Mouse (Mus musculus) embryonic facial prominence, embryonic 10.5 days (tissue): ENCODE data around the gene Vmn2r62. TPM values are rescaled to one million over a fixed set of nuclear protein-coding genes. Genes with fewer than 3 reads are reported as not detected.
"Not testable (repeated sequence)": the region's sequence is repeated elsewhere in the genome, so short reads cannot be mapped to it uniquely, and the experiment has no call there.

Experiments
- DNase-seq: peaks from one replicate; pipeline ENCODE4 v3.0.0-alpha.2; 2017; ENCODE audit warnings: low spot score
- H3K27ac ChIP-seq: fragments of 300-500 bp; sonication (generic); replicated peaks from 2 replicates; pipeline ENCODE4 v1.5.1; 2016; ENCODE audit warnings: mild to moderate bottlenecking
- H3K27me3 ChIP-seq: fragments of 300-500 bp; sonication (generic); replicated peaks from 2 replicates; pipeline ENCODE4 v1.6.1; 2016; ENCODE audit warnings: low read depth, mild to moderate bottlenecking; ENCODE audit not compliant: poor library complexity, severe bottlenecking
- H3K36me3 ChIP-seq: fragments of 300-500 bp; sonication (generic); replicated peaks from 2 replicates; pipeline ENCODE4 v1.6.1; 2016; ENCODE audit warnings: mild to moderate bottlenecking, moderate library complexity
- H3K4me1 ChIP-seq: fragments of 300-500 bp; sonication (generic); 2 replicates; pipeline ENCODE4 v1.6.1; 2016
- H3K4me3 ChIP-seq: fragments of 300-500 bp; sonication (generic); 2 replicates; pipeline ENCODE4 v1.5.1; 2016; ENCODE audit warnings: mild to moderate bottlenecking, moderate library complexity
- H3K9me3 ChIP-seq: fragments of 300-500 bp; sonication (generic); 2 replicates; pipeline ENCODE4 v1.6.1; 2016; ENCODE audit warnings: mild to moderate bottlenecking
- WGBS: fragments of 180-500 bp; shearing (Covaris S2); methylation state at CpG from one replicate; pipeline ENCODE4 v1.1.7; 2016; 5-methylcytosine and 5-hydroxymethylcytosine counted together
- polyA plus RNA-seq: library from polyadenylated mRNA; unstranded; fragments of >200 nt; fragmentation: Nextera tagmentation; extraction: Ambion mirVana; gene quantifications from 2 replicates; pipeline ENCODE4 v1.2.1, GENCODE M21; 2016

Gene Vmn2r62
- polyA plus RNA-seq, result not detected in 2 replicates

DNA sequence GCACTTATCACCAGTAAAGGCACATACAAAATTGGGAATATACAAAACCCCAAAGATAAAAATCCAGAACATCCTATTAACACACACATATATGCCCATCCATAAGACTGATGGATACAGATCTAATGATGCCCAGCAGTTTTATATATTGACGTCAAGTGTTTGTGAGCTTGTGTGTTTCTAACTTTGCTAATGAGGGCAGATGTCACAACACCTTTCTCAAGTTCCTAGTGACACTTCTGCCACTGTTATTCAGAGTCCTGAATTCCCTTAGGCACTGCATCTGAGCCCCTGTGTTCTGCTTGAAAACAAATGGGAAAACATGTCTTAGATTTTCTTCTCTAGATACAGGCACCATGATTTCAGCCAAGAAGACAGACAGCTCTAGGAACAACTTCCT, at the start of gene Vmn2r62:
Gene Vmn2r62 (minus strand): TSS at position 101 of the 400 bp plus-strand sequence.
- not testable (repeated sequence) for H3K4me3 ChIP-seq, H3K27ac ChIP-seq, DNase-seq, H3K9me3 ChIP-seq, H3K27me3 ChIP-seq, H3K4me1 ChIP-seq, H3K36me3 ChIP-seq
- no CpG with 5 or more reads among the region's 1 CpGs for WGBS

GRCm38 (mm10) chr7:42838366-42838765, 45.0 kb upstream of the Vmn2r62 start:
- H3K4me1 ChIP-seq, H3K27ac ChIP-seq, H3K4me3 ChIP-seq, H3K27me3 ChIP-seq, H3K36me3 ChIP-seq, DNase-seq: not testable (repeated sequence)
- peaks cover 23% of the 10 kb centered on the region; the same call in 1 of the 2 replicates for H3K9me3 ChIP-seq

DNA sequence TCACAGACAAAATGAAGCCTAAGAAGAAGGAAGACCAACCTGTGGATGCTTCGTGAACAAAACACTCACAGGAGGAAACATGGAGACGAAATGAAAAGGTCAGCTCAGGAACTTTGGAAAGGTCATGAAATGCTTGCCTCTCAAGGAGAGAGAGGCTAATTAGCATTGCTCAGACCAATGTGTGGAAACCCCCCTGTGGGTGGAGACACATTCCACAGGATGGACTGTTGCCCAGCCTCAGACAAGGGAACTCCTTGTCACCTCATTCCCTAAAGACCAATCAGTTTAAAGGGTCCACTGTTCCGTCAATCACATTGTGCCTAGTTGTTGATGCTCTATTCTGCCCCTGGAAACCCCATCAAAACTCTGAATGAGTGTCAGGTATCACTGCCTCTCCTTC, 38.9 kb upstream of the Vmn2r62 start:
- no peaks in the 10 kb centered on the region for H3K36me3 ChIP-seq
- peaks cover 25% of the 10 kb centered on the region for H3K9me3 ChIP-seq
- DNase-seq, result no peak
- H3K4me3 ChIP-seq, result no peak overlapping the region
- WGBS, result 81% methylated on average over 3 of the region's 3 CpGs
- no peaks in the 10 kb centered on the region for H3K27me3 ChIP-seq
- no peaks in the 10 kb centered on the region for H3K4me1 ChIP-seq
- no peak overlapping the region for H3K27ac ChIP-seq

DNA sequence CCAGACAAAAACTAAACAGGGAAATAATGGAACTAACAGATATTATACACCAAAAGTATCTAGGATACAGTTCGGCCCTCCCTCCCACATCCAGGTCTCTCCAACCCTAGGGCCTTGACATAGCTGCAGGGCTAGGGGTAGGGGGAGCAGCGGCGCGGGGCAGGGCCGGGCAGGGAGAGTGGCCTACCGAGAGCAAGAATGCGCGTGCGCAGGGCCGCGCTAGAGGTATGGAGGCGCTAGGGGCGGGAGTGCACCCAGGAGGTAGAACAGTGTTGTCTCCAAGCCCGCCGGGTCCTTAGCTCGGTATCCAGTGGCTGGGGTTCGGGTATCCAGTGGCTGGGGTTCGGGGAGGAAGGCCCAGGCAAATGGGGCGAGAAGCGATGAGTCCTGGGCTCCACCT, 43.5 kb downstream of the Vmn2r62 start:
- Histone ChIP-seq H3K27me3 (no peaks in the 10 kb centered on the region), H3K4me1 (no peaks in the 10 kb centered on the region), H3K4me3 (no peak overlapping the region), H3K27ac (no peak overlapping the region), H3K36me3 (no peaks in the 10 kb centered on the region), H3K9me3 (peaks cover 9% of the 10 kb centered on the region)
- no peak for DNase-seq
- 54% methylated on average over 20 of the region's 20 CpGs for WGBS

DNA sequence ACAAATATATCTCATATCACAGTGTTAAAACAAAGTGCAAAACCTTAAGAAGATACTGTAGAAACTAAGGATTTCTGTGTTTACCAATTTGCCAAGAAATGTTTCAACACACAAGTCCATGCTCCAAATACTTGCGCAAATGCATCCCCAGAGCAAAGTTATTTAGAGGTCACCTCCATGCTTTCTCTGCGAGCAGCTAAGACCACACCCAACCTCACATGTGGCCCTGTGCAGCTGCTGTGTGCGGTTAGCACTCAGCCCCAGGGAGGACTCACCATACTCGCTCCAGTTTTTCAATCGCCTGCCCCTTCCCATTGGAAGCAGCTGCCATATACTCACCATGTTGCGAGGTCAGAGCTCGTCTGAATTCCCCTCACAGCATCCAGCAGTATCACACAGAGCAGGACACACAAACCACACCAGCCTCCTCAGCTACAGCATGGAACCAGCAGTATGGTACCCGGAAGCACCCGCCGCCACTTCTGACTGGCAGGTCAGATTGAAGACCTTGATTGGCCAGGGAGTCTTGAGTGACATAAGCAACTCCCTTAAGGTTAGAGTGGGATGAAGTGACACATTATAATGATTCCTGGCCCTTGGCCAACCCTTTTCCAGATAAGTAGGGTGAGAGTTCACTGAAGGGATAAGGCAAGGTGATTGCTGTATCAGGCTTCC, 54.7 kb downstream of the Vmn2r62 start:
- Histone ChIP-seq H3K9me3 (peaks cover 30% of the 10 kb centered on the region; the same call in 1 of the 2 replicates), H3K4me3 (no peak overlapping the region), H3K36me3 (no peaks in the 10 kb centered on the region), H3K27me3 (no peaks in the 10 kb centered on the region), H3K4me1 (no peaks in the 10 kb centered on the region), H3K27ac (no peak overlapping the region)
- no peak for DNase-seq
- WGBS, result 90% methylated on average over 10 of the region's 10 CpGs

DNA sequence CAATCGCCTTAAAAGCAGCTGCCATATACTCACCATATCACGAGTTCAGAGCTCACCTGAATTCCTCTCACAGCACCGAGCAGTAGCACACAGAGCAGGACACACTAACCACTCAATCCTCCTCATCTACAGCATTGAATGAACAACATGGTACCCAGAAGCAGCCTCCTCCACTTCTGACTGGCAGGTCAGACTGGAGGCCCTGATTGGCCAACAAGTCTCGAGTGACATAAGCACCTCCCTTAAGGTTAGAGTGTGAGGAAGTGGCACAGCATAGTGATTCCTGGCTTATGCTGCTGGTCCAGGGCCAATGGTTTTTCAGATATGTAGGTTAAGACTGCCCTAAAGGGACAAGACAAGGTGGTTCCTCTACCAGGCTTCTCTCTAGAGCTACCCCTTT, 66.4 kb downstream of the Vmn2r62 start, which contains the start of gene Gm17067:
Gene Gm17067 (minus strand): TSS at position 101 of the 400 bp plus-strand sequence.
- H3K27ac ChIP-seq, H3K36me3 ChIP-seq, DNase-seq, H3K4me3 ChIP-seq, H3K27me3 ChIP-seq, H3K4me1 ChIP-seq: not testable (repeated sequence)
- H3K9me3 ChIP-seq, result peaks cover 15% of the 10 kb centered on the region; the same call in 1 of the 2 replicates
- WGBS, result 89% methylated on average over 4 of the region's 4 CpGs

Other genes with a start within 250 kb of the Vmn2r62 start
- gene Gm21028, start 214.9 kb downstream of the Vmn2r62 start, polyA plus RNA-seq, result not detected in 2 replicates
- gene Zfp977, start 201.0 kb downstream of the Vmn2r62 start, polyA plus RNA-seq, result 0.89 and 1.4 TPM in 2 replicates
- gene Zfp976, start 150.9 kb downstream of the Vmn2r62 start, polyA plus RNA-seq, result 3.3 and 3.9 TPM in 2 replicates
- gene Zfp975, start 100.8 kb downstream of the Vmn2r62 start, polyA plus RNA-seq, result 9.9 and 11.7 TPM in 2 replicates
- gene Gm17067, start 66.5 kb downstream of the Vmn2r62 start, polyA plus RNA-seq, result not detected in 2 replicates
- gene Gm2381, start 73.7 kb upstream of the Vmn2r62 start, polyA plus RNA-seq, result not detected in 2 replicates
- gene Vmn2r63, start 140.3 kb upstream of the Vmn2r62 start, polyA plus RNA-seq, result not detected in 2 replicates
- gene Gm9268, start 225.2 kb upstream of the Vmn2r62 start, polyA plus RNA-seq, result not detected in 2 replicates